Mouse (Mus musculus): Measurements from ENCODE around the gene Prtg.

The Prtg gene

DNA sequence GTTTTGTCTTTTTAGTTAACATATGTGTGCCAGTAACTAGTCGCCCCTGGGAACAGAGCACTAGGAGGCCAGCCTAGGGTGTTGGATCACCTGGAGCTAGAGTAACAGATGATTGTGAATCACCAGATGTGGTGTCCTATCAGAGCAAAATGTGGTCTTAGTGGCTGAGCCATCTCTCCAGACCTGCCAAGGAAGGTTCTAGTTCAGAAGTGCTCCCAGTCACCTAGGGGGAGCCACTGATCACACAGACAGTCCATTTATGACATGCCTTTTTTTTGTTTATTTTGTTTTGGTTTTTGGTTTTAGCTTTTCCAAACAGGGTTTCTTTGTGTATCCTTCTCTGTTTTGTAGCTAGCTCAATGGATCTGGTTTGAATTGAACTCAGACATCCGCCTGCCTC, 104.7 kb downstream of the Prtg start:
- no peak for DNase-seq (ENCODE audit: low spot score in 2 of 2)

DNA sequence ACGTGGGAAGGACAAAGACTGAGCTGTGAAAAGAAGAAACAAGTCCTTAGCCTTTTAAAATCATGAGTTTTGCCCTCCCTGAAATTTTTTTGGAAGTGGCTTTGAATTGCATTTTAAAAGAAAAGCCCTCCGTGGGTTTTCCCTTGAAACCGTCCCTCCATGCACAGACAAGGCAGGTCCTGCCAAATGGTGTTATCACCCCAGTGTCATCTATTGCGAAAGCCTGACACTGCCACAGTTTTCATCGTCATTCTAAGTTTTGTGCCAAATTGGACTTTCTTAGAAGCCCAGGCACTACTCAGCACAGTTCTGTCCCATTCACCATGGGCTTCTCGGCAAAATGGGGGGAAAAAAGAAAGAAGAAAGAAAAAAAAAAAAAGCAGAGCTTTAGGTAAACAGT, 106.9 kb downstream of the Prtg start:
- no peak for DNase-seq (ENCODE audit: low spot score in 2 of 2)

DNA sequence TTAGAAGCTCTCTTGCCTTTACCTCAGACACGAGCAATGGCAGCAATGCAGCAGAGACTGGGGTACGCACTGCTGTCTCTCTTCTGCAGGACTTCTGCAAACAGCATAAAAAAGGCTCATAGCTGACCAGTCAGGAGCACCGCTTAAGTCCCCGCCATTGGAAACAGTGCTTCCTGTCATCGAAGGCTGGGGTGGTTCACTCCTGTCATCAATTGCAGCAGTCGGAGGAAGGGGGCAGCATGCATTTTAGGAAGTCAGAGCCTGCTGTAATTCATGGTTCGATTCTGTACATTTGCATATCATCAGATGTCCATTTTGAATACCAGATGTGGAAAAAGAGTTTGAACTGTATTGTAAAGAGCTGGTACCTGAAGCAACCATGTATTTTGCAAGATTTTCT, 109.1 kb downstream of the Prtg start:
- no peak for DNase-seq (ENCODE audit: low spot score in 2 of 2)

DNA sequence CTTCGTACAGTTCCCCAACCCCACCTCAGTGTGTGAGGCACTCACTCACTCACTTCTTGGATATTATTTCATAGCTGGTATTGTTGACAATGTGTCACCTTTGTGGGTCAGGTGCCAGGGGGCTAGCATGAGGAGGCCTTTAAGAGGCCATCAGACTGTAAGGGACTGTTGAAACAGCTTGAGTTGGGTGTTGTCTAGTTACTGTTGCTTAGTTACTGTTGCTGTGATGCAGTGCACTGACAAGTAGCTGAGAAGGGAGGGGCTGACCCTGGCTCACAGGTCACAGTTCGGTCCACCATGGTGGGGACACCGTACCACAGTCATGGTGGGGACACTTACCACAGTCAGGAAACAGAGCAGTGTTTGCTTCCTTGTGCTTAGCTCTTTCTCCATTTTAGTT, 116.4 kb downstream of the Prtg start:
- no peak for DNase-seq (ENCODE audit: low spot score in 2 of 2)

DNA sequence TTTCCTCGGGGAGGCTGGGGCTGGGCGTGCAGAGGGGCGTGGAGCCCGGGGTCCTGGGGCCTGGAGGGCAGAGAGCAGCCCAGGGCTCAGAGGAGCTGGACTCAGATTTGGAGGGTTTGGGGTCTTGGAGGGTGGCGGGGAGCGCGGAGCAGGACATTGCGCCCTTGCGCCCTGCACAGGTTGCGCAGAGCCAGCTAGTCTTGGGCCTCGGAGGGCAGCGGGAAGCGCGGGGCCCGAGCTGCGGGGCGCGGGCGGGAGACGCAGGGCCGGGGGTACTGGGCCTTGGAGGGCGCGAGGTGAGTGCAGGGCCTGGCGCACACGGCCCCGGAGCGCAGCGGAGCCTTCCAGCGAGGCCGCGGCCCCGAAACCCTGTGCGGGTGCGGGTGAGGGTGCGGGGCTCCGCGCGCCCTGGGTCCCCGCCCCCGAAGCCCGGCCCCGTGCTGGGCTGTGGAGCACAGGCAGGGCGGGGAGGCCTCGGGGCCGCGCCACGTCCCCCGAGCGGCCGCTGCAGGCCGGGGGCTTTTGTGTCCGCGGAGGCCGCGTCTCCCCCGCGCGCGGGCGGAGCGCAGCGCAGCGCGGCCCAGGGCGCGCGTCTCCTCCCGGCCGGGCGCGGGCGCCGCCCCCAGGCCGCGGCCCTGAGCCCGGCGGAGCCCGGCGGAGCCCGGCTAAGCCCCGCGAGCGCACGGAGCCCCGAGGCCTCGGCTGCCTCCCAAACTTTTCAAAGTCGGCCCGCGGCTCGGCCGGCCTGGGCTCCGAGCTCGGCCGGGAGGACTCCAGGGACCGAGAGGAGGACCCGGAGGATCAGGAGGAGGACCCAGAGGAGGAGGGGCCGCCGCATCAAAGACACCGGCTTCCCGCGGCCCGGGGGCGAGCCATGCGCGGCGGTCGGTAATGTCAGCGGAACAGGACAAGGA, 118.6 kb downstream of the Prtg start, which contains the start of gene Pygo1:
Gene Pygo1, plus strand, starts transcription at position 625 of the 914 bp plus-strand sequence.
- DNase-seq (ENCODE audit: low spot score in 2 of 2) = no peak

DNA sequence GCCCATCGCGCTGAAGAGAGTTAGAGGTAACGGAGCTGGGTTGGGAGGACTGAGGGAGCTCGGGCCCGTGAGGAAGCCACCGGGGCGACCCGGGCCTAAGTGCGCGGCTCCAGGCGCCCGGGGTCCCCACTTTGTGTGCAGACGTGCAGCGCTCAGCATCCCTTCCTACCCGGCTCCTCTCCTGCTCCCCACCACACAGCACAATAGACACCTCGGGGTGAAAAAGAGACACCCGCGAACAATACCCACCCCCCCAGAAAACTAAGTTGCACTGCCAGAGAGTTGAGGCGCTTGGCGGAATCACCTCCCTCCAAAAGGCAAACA, 119.2 kb downstream of the Prtg start:
- no peak for DNase-seq (ENCODE audit: low spot score in 2 of 2)

DNA sequence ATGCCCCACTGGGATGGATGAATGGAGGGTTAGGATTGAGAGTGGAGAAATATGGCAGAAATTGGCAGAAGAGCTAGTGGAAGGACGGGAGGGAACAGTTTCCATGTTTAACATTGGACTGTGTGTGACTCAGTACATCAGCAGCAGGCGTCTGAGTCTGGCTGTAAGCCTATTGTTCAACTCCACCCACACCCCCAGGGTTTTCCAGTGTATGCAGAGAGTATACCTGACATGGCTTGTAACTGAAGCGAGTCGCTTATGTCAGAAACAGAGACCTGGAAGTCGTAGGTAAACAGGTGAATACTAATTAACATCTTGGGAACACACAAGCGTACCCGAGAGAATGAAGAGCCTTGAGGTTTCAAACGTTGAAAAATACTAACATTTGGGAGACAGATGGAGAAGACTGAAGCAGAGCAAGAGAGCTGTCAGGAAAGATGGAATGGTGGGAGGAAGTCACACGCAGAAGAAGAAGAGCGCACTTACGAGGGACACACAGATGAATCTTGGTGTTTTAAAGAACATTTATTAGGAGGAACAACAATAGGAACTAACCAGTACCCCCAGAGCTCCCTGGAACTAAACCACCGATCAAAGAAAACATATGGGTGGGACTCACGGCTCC, 124.6 kb downstream of the Prtg start:
- DNase-seq (ENCODE audit: low spot score in 2 of 2) = peak; percentile 65 to 76

DNA sequence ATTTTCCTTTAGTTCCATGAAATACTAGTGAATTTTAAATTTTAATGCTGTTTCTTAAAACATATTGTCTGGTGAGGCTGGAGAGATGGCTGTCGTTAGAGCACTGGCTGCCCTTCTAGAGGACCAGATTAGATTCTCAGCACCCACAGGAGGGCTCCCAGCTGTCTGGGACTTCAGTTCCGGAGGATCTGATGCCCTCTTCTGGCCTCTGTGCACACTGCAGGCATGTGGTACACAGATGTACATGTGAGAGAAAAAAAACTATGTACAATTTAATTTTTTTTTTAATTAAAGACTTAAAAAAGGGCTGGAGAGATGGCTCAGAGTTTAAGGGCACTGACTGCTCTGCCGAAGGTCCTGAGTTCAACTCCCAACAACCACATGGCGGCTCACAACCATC, 128.6 kb downstream of the Prtg start:
- no peak for DNase-seq (ENCODE audit: low spot score in 2 of 2)

DNA sequence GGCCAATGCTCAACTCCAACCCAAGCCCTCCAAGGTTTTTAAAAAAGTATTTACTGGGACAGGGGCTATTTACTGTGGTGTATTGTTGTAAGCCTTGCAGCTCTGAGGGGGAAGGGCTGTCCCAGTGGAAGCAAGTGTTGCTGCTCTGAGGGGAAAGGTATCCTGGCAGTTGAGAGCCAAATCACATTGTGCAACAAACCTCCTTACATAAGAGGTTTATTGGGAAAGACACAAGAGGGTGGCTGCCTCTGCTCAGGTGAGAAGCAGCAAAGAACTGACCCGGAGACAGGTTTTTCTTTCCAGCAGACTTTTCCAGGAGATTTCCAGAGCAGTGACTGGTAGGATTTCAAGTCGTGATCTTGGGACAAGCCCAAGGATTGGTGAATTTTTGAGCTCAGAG, 129.6 kb downstream of the Prtg start:
- no peak for DNase-seq (ENCODE audit: low spot score in 2 of 2)

DNA sequence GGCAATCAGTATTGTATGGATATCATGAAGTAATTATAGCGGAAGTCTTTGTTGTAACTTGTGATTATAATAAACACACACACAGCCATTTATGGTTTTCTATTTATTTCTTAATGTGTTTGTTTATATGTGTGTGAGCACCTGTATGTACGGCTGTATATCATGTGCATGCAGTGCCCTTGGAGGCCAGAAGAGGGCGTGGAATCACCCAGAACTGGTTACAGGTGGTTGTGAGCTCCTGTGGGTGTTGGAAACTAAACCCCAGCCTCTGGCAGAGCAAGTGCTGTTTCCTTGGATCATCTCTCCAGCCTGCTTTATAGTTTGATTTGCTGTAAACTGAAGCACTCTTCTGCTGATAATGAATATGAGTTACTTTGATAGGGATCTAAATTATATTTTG, 136.8 kb downstream of the Prtg start:
- no peak for DNase-seq (ENCODE audit: low spot score in 2 of 2)

DNA sequence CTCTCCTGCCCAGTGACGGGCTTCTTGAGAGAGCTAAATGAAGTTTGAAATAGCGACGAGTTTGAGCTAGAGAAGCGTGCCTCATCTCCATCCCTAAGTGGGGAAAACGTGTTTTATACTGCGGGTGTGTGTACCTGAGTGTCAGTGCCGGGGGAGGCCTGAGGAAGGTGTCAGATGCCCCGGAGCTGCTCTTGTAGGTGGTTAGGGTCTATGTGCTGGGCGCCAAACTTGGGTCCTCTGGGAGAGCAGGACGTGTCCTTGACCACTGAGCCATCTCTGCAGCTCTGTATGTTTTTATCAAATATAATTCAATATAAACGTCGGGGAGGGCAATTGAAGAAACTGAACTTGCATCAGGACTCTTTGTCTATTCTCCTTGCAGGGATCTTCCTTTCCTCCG, 137.6 kb downstream of the Prtg start:
- DNase-seq (ENCODE audit: low spot score in 2 of 2) = no peak

DNA sequence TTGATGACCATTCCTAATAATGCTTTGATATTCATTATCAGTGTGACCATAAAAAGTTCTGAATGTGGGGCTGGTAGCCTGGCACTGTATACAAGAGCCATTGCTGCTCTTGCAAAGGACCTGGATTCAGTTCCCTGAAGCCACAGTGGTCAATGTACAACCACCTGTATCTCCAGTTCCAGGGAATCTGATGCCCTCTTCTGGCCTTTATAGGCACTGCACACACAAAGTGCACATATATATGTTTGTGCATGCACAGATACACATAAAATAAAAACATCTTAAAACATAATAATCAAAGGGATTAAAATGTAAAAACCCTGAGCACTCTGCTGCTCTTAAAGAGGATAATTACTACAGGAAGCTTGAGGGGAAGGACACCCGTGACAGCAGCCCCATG, 140.3 kb downstream of the Prtg start:
- DNase-seq (ENCODE audit: low spot score in 2 of 2) = no peak

DNA sequence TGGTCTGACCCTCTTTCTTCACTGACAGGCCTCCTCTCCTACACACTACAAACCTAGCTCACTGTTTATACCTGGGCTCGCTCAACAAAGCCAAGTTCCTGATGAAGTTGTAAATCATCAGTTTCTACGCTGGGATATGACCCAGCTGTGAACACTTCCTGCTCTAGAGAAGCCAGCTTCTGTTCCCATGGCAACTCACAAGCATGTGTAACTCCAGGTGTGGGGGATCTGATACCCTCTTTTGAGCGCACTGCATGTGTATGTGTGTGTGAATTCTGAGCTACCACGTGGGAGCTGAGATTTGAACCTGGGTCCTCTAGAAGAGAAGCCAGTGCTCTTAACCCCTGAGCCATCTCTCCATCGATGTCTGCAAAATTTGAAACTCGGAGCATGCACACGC, 142.9 kb downstream of the Prtg start:
- DNase-seq (ENCODE audit: low spot score in 2 of 2) = no peak

DNA sequence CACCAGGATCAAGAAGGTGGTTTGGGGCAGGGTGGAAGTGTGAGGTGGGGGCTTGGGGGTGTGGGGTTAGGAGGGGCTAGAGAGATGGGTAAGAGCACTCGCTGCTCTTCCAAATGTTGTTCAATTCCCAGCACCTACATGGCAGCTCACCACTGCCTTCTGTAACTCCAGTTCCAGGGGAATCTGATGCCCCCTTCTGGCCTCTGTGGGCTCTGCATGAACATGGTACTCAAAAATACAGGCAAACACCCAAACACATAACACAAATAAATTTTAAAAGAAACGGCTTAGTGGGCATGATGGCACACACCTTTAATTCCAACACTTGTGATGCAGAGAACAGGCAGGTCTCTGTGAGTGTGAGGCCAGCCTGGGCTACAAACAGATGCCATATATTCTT, 148.1 kb downstream of the Prtg start:
- no peak for DNase-seq (ENCODE audit: low spot score in 2 of 2)

DNA sequence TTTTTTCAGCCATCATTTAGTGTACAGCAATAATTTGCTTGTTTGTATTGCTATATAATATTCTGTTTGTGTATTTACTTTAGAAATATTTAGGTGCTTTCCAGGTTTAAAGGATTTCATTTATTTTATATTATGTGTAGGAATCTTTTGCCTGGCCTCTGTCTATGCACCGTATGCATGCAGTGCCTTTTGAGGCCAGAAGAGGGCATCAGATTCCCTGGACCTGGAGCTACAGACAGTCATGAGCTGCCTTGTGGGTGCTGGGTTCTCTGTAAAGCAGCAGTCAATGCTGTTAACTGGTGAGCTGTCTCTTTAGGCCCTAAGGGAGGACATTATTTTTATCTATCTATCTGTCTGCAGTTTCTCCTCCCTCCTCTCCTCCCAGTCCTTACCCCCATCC, 148.9 kb downstream of the Prtg start:
- peak in 1 of 2 experiments; percentile 34 for DNase-seq (ENCODE audit: low spot score in 2 of 2)

DNA sequence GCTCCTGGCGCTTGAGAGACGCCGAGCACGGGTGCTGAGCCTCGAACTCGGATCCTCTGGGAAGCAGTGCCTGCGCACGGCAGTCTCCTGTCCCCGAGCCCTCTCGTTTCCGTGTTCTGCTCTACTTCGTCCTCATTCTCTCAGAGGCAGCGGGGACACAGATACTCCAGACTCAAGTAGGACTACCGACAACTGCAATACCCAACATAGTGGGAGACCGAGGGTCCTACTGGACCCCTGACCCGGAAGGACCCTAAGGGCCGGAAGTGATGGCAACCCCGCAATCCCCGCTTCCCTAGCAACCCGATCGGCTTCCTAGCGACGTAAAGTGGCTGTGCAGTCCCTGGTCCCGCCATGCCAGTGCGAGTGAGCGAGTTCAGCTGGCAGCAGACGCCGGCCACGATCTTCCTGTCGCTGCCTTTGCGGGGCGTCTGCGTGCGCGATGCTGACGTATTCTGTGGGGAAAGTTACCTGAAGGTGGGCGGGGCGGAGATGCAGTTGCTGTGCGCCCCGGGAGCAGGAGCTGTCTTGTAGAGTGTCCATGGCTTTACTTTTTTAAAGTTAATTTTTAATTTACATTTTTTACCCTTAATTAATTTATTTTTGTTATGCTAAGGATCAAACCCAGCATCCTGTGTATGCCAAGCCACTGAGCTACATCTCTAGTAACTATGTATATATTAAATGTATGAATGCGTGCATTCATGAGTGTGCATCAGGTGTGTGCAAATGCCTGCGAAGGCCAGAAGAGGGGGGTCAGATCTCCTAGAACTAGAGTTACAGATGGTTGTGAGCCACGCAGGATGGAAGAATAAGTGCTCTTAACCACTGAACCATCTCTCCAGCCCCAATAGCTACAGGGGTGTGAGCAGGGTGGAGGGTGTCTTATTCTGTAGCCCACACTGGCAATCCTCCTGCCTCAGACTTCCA, 152.1 kb downstream of the Prtg start, which contains the start of the genes Dyx1c1 and Gm44503:
Gene Dyx1c1, plus strand, starts transcription at position 265 of the 930 bp plus-strand sequence.
Gene Gm44503, plus strand, starts transcription at position 332 of the 930 bp plus-strand sequence.
- DNase-seq (ENCODE audit: low spot score in 2 of 2) = peak; percentile 58 to 65

DNA sequence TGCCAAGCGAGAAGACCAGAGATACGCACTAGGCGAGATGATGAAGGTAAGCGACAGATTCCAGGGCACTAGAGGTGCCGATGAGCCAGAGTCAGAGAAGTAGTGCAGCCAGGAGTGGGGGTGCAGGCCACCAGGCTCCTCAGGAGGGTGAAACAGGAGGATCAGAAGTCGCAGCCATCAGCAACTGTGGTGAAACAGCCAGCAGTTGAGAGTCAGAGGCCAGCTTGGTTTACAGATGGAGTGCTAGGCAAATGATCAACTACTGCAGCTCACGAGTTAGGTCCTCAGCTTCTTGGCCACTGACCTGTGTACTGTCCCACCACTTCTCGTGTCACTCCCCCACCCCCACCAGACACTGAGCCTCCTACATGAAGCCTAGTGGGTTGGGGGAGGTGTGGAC, 154.7 kb downstream of the Prtg start:
- DNase-seq (ENCODE audit: low spot score in 2 of 2) = no peak

DNA sequence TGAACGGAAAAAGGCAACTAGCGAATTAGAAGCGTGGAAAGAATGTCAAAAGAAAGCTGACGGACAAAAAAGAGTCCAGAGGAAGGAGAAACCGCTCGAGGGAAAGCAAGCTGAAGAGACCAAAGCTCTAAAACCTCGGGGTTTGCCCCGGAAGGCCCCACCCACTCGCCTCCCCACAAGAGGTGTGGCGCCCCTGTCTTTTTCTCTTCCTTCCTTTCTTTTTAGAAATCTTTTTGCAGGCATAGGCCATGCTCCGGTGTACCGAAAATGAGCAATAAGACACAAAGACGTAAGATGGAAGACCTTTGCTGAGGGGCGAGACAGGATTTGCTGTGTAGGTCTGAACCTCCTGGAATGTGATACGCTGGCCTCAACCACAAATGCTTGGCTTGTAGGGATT, 155.3 kb downstream of the Prtg start:
- no peak for DNase-seq (ENCODE audit: low spot score in 2 of 2)

Measured in right cerebral cortex, postnatal 36 days (tissue).